Mouse (Mus musculus) intestine, embryonic 15.5 days (tissue): Measurements from ENCODE around the gene Exd2. TPM values are rescaled to one million over a fixed set of nuclear protein-coding genes. Genes with fewer than 3 reads are reported as not detected.

Experiments
- ATAC-seq: fragments of 200-750 bp; cut with Nextera tagmentation; 2 replicates; pipeline ENCODE4 v1.8.0; 2017; ENCODE audit warnings: moderate TSS enrichment, moderate library complexity
- H3K27ac ChIP-seq: fragments of 300-500 bp; sonication (generic); 2 replicates; pipeline ENCODE4 v1.5.1; 2015; ENCODE audit warnings: mild to moderate bottlenecking, inconsistent platforms
- H3K27me3 ChIP-seq: fragments of 300-500 bp; sonication (generic); replicated peaks from 2 replicates; pipeline ENCODE4 v1.6.1; 2015; ENCODE audit warnings: inconsistent platforms
- H3K36me3 ChIP-seq: fragments of 300-500 bp; sonication (generic); 2 replicates; pipeline ENCODE4 v1.6.1; 2015; ENCODE audit warnings: inconsistent platforms
- H3K4me1 ChIP-seq: fragments of 300-500 bp; sonication (generic); replicated peaks from 2 replicates; pipeline ENCODE4 v1.6.1; 2015; ENCODE audit warnings: inconsistent platforms
- H3K4me2 ChIP-seq: fragments of 300-500 bp; sonication (generic); replicated peaks from 2 replicates; pipeline ENCODE4 v1.6.1; 2015; ENCODE audit warnings: mild to moderate bottlenecking, inconsistent platforms
- H3K4me3 ChIP-seq: fragments of 300-500 bp; sonication (generic); replicated peaks from 2 replicates; pipeline ENCODE4 v1.5.1; 2015; ENCODE audit warnings: inconsistent platforms
- H3K9ac ChIP-seq: fragments of 300-500 bp; sonication (generic); 2 replicates; pipeline ENCODE4 v1.6.1; 2015; ENCODE audit warnings: inconsistent platforms
- H3K9me3 ChIP-seq: fragments of 300-500 bp; sonication (generic); 2 replicates; pipeline ENCODE4 v1.6.1; 2016; ENCODE audit warnings: inconsistent platforms
- WGBS: fragments of 180-500 bp; shearing (Covaris S2); methylation state at CpG from one replicate; pipeline ENCODE4 v1.1.7; 2015; 5-methylcytosine and 5-hydroxymethylcytosine counted together
- polyA plus RNA-seq: library from polyadenylated mRNA; unstranded; fragments of >200 nt; fragmentation: Nextera tagmentation; extraction: Ambion mirVana; gene quantifications from 2 replicates; pipeline ENCODE4 v1.2.1, GENCODE M21; 2015

Exd2 gene
- polyA plus RNA-seq, 1 experiment from 2014 or later, result 23.1 TPM

DNA sequence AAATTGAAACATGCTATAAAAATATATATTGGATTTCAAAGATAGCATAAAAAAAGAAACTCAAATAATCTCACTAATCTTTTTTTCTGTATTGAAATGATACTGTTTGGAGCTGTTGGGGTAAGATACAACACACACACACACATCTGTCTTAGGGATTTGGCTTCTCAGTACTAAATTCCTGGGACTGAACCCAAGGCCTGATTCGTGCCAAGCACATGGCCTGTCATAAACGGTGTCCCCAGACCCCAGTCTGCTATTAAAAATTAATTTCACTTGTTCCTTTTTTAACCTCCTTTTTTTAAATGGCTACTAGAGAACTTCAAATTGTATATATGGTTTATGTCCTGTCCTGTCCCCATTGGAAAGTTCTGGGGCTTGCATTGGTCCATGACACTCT lies 67.2 kb downstream of the Exd2 start:
- Histone ChIP-seq H3K9me3 (no peaks in the 10 kb centered on the region), H3K4me1 (peaks cover 4% of the 10 kb centered on the region; the same call in 1 of the 2 replicates), H3K36me3 (no peaks in the 10 kb centered on the region), H3K9ac (no peak overlapping the region), H3K4me2 (no peak overlapping the region), H3K27ac (no peak overlapping the region), H3K27me3 (no peaks in the 10 kb centered on the region), H3K4me3 (no peak overlapping the region)
- WGBS, result 66% methylated on average over 2 of the region's 2 CpGs
- ATAC-seq, result no peak

DNA sequence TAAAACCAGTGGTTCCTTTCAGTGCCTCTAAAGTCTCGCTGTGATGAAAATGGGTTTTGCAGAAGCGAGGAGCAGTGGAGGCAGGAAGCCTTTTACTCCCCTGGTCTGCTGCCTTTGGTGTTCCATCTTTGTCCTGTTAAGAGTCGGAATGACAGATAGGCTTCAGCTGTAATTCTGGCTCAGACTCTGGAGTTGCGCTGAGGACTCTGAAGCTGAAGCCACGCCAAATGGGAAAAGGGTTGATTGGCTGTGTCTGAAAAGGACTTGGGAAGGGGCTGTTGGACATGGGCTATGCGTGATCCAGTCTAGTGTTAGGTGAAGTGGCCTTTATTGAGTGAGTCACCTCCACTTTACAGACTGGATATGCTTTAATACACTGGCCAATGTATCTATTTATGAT lies 67.7 kb downstream of the Exd2 start:
- Histone ChIP-seq H3K4me2 (no peak overlapping the region), H3K27me3 (no peaks in the 10 kb centered on the region), H3K9ac (no peak overlapping the region), H3K4me3 (no peak overlapping the region), H3K9me3 (no peaks in the 10 kb centered on the region), H3K27ac (no peak overlapping the region), H3K4me1 (peaks cover under 1% of the 10 kb centered on the region; the same call in 1 of the 2 replicates), H3K36me3 (no peaks in the 10 kb centered on the region)
- WGBS, result 60% methylated on average over 6 of the region's 6 CpGs
- no peak for ATAC-seq

DNA sequence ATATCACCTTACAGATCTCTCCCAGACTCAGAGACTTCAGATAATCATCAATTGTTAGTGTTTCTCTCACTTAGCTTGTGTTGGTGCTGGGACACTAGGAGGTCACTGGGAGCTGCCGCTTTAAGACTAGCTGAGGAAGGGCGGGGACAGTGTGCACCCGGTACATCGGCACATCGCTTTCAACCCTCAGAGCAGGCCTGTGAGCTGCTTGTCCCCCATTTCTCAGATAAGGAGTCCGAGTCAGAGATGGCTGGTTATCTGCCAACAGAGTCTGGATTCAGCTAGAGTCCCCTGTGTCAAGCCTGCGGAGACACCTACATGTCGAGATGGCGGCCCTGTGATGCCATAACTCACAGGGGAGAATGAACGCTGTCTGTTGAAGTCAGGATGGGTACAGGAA lies 68.7 kb downstream of the Exd2 start:
- Histone ChIP-seq H3K36me3 (no peaks in the 10 kb centered on the region), H3K27ac (no peak overlapping the region), H3K4me1 (no peaks in the 10 kb centered on the region), H3K4me3 (no peak overlapping the region), H3K27me3 (no peaks in the 10 kb centered on the region), H3K9ac (no peak overlapping the region), H3K9me3 (no peaks in the 10 kb centered on the region), H3K4me2 (no peak overlapping the region)
- 56% methylated on average over 10 of the region's 10 CpGs for WGBS
- ATAC-seq, result no peak

DNA sequence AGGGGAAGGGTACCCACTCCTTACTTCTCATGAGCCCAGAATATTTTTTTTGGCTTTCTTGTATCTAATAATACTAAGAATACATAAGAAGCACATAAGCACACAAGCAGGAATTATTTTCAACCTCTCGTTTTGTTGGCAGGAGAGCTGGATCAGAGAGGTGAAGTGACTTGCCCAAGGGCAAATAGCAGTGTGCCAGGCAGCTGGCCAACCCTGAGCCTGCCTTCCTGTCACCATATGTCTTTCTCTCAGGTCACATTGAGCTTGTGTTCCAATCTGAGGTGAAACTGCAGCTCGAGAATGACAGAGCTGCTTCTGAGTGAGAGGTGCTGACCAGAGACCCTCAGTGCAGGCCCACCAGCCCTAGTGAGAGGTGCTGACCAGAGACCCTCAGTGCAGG lies 71.0 kb downstream of the Exd2 start:
- Histone ChIP-seq H3K27ac (no peak overlapping the region), H3K9me3 (no peaks in the 10 kb centered on the region), H3K4me1 (0 out of 2 replicates have a peak, but pooled peaks cover 2% of the 10 kb centered on the region), H3K4me3 (no peak overlapping the region), H3K36me3 (no peaks in the 10 kb centered on the region), H3K9ac (no peak overlapping the region), H3K4me2 (no peak overlapping the region), H3K27me3 (no peaks in the 10 kb centered on the region)
- ATAC-seq, result no peak
- 68% methylated on average over 2 of the region's 2 CpGs for WGBS

DNA sequence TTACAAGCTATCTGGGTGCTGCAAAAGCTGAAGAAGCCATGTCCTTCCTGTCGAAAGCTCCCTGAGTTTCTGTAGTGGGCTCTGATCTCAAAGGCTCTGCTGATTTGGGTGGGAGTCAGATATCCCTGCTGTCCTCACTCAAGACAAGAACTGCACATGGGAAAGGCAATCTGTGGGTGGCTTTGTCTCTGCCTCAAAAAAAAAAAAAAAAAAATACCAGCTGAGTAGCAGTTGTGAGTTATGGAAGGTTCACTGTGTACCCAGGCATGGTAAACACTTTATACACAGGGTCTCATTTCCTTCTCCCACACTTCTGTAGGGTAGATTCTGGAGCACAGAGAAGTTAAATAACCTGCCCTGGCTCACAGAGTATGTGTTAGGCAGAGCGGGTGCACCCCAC lies 74.4 kb downstream of the Exd2 start:
- Histone ChIP-seq H3K36me3 (no peaks in the 10 kb centered on the region), H3K4me2 (no peak overlapping the region), H3K4me1 (0 out of 2 replicates have a peak, but pooled peaks cover 2% of the 10 kb centered on the region), H3K9ac (no peak overlapping the region), H3K9me3 (no peaks in the 10 kb centered on the region), H3K27me3 (no peaks in the 10 kb centered on the region), H3K27ac (no peak overlapping the region), H3K4me3 (no peak overlapping the region)
- WGBS, result 83% methylated on average over 2 of the region's 2 CpGs
- ATAC-seq, result no peak

DNA sequence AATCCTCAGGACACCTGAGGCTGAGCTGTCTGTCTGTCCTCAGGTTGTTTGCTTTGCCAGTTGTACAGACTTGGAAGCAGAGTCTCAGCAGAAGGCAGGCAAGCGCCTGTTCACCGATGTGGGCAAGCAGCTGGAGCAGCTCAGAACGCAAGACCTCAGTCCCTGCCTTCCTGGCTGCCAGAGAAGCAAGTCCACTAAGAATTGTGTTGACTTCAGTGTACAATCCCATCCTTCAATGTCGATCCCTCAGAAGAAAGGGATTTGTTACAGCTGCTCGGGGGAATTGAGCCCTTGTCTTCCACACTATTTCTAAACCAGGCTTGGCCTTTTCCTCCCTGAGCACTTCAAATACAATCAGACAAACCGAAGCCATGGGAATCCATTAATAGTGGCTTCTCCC lies 75.4 kb downstream of the Exd2 start:
- no peak for ATAC-seq
- H3K36me3 ChIP-seq, result no peaks in the 10 kb centered on the region
- H3K4me3 ChIP-seq, result no peak overlapping the region
- no peak overlapping the region for H3K9ac ChIP-seq
- no peak overlapping the region for H3K27ac ChIP-seq
- no peak overlapping the region for H3K4me2 ChIP-seq
- no peaks in the 10 kb centered on the region for H3K27me3 ChIP-seq
- WGBS, result 44% methylated on average over 6 of the region's 6 CpGs
- H3K4me1 ChIP-seq, result 0 out of 2 replicates have a peak, but pooled peaks cover 2% of the 10 kb centered on the region
- H3K9me3 ChIP-seq, result no peaks in the 10 kb centered on the region

DNA sequence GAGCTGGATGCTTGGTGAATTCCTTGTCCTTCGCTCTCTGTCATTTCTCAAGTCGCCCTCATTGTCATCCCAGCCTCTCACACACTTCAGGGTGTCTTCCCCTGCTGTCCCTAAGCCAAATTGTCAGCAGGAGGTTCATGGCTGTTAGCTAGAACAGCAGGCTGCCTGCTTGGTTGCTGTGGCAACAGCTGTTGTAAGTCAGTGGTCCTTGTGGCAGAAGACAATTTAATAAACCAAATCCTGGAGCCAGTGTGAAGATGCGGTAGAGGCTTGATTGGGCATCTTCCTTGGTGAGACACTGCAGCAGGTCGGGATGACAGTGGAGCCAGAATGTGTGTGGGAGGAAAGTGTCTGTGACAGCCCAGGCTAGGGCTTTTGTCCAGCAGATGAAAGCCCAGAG lies 82.4 kb downstream of the Exd2 start:
- Histone ChIP-seq H3K4me1 (0 out of 2 replicates have a peak, but pooled peaks cover 8% of the 10 kb centered on the region), H3K27ac (no peak overlapping the region), H3K9me3 (no peaks in the 10 kb centered on the region), H3K36me3 (no peaks in the 10 kb centered on the region), H3K4me3 (no peak overlapping the region), H3K9ac (no peak overlapping the region), H3K27me3 (no peaks in the 10 kb centered on the region; the same call in 1 of the 2 replicates), H3K4me2 (no peak overlapping the region)
- WGBS, result 29% methylated on average over 4 of the region's 4 CpGs
- ATAC-seq, result no peak

DNA sequence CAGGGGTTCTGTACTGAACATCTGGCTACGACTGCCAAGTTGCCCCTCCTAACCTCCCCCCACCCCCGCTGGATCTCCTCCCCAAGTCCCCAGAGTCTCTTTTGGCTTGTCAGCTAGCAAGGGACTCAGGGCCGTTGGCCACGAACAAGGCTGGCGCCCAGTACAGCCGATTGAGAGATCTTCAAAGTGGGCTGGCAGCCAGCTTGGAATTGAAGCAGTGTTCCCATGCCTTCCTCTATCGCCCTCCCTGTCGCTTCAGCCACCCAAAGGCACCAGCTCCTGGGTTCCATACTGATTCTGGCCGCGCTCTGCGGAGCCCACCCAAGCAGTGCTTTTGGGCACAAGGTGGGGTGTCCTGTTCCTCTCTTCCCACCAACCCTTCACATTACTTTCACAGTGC lies 86.8 kb downstream of the Exd2 start:
- no peak overlapping the region for H3K4me3 ChIP-seq
- H3K9me3 ChIP-seq, result no peaks in the 10 kb centered on the region
- ATAC-seq, result no peak
- H3K27me3 ChIP-seq, result no peaks in the 10 kb centered on the region; the same call in 1 of the 2 replicates
- H3K27ac ChIP-seq, result no peak overlapping the region
- no peak overlapping the region for H3K9ac ChIP-seq
- H3K4me1 ChIP-seq, result 0 out of 2 replicates have a peak, but pooled peaks cover 8% of the 10 kb centered on the region
- 78% methylated on average over 11 of the region's 11 CpGs for WGBS
- H3K36me3 ChIP-seq, result no peaks in the 10 kb centered on the region
- H3K4me2 ChIP-seq, result no peak overlapping the region

Other genes with a start within 250 kb of the Exd2 start
- 51.2 and 53.6 TPM in 2 replicates for gene Actn1, start 202.7 kb upstream of the Exd2 start, polyA plus RNA-seq
- gene Dcaf5, start 26.5 kb upstream of the Exd2 start, polyA plus RNA-seq, result 8.8 and 10.4 TPM in 2 replicates
- 8.9 and 9.2 TPM in 2 replicates for gene Galnt16, start 55.2 kb downstream of the Exd2 start, polyA plus RNA-seq
- 26.4 and 27.1 TPM in 2 replicates for gene Slc39a9, start 180.8 kb downstream of the Exd2 start, polyA plus RNA-seq
- 243 and 269 TPM in 2 replicates for gene Erh, start 181.2 kb downstream of the Exd2 start, polyA plus RNA-seq
- gene Plekhd1, start 229.5 kb downstream of the Exd2 start, polyA plus RNA-seq, result 13.4 and 14.1 TPM in 2 replicates